Mouse (Mus musculus) right cerebral cortex, postnatal 10 days (tissue): ENCODE results near the gene Scfd2.

Experiments used
- DNase-seq, 2 experiments: peaks; one replicate each; pipeline ENCODE4 v3.0.0; 2021; ENCODE audit warnings: low spot score in 2 of 2

Scfd2 gene

DNA sequence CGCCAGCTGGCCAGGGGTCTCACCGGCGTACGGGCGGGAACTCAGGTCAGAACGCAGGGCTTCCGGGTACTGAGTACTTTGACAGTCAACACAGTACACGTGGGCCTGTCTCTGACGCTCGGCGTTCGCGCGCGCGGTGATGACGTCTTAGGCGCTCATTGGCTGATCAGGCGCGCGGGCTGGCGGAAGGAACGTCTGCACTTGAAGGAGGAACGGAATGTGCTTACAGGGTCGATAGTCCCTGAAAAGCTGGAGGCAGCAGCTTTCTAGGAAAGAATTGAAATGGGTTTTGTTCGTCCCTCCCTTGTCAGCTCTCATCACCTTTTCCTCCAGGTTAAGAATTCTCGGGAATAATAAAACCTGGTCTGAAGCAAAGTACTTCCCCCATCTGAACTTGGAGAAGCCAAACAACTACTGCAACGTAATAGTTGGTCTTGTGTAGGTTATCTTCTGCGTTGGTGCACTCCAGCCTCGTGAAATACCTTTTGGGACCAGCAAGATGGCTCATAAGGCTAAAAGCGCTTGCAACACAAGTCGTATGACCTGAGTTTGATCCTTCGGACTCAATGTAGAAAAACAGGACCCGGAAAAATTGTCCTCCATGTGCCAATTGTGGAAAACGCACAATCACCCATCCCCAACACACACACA lies at the start of gene Scfd2:
Scfd2 (minus strand) TSS at position 130 of the 651 bp plus-strand sequence.
- peak; percentile 98 to 99 for DNase-seq

DNA sequence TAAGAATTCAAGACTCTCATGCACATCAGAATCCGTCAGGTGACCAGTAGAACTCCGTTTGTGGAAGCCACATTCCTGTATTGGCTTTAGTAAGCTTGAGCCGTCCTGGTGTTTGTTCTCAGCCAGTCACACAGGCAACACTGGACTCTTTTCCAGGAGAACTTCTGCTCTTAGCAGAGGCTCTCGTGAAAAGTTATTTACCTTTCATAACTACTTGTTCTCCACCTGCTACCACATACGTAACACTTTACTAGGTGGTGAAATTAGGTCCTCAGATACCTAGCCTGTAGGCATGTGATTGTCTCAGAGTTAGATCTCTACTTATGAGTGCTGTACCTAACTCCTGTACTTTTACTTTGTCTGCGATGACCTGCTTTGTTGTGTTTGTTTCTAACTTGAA lies 40.2 kb upstream of the Scfd2 start:
- DNase-seq: no peak

- DNase-seq: no peak
Measured at GRCm38 (mm10) chr5:74561151-74561550, 29.6 kb upstream of the Scfd2 start.

- DNase-seq: peak; percentile 34 to 55
Measured at GRCm38 (mm10) chr5:74549566-74549965, 18.0 kb upstream of the Scfd2 start.

GRCm38 (mm10) chr5:74545606-74546005 lies 14.0 kb upstream of the Scfd2 start:
- no peak for DNase-seq

GRCm38 (mm10) chr5:74536180-74536947 lies 4.8 kb upstream of the Scfd2 start:
- no peak for DNase-seq

DNA sequence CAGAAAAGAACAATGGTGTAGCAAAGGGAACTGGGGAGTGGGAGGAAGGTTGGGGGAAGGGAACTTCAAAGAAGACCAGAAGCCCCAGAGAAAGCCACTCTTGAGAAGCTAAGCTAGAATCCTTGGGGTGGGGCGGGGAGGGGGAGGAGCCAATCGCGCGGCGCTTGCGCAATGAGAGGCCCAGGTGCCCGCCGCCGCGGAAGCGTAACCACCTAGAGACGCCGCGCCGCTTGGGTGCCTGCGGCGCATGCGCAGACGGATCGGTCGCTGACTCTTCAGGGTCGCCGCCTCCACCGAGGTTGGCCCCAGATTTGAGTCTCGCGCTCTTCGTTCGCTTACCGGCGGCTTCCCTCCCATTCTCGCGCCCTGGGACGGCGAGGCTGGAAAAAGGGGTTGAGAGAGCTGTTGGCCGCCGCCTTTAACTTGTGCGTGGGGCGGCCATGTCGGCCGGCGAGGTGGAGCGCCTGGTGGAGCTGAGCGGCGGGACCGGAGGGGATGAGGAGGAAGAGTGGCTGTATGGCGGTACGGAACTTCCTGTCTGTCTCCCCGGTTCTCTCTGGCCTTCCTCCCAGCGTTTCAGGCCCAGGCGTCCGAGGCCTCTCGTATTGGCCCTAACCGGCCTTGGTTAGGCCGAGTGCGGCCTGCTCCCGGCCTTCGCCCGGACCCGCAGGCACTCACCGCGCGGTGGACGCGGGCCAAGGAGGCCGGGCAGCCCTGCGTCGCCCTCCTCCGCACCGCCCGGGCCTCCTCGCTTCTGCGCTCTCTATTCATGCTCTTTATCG lies 3.9 kb upstream of the Scfd2 start, which contains the start of gene Fip1l1:
Fip1l1 (plus strand) TSS at position 210 of the 782 bp plus-strand sequence.
- DNase-seq: peak; percentile 95 to 96

- no peak for DNase-seq
Measured at GRCm38 (mm10) chr5:74530785-74531184, 774 bp downstream of the Scfd2 start.

GRCm38 (mm10) chr5:74527025-74527424 lies 4.5 kb downstream of the Scfd2 start:
- DNase-seq: no peak

- DNase-seq: peak; percentile 33 to 52
Measured at GRCm38 (mm10) chr5:74511686-74512085, 19.9 kb downstream of the Scfd2 start.

DNA sequence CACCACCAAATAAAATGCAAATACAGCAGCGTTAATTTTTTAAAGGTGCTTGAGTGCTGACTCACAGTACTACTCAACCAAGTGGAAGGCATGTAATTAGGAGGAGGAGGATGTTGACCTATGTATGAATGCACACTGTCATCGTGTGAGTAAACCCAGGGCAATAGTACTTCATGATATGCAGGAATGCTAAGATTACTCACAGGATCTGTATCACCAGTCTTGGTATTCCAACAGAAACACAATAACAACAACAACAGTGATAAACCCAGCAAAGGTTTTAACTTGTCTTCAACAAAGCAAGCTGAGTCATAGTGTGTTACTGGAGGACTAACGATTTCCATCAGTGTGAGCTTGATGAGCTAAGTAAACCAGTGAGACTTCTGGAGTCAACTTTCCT lies 38.9 kb downstream of the Scfd2 start:
- DNase-seq: no peak

GRCm38 (mm10) chr5:74484646-74485045 lies 46.9 kb downstream of the Scfd2 start:
- no peak for DNase-seq

GRCm38 (mm10) chr5:74482633-74483032 lies 48.9 kb downstream of the Scfd2 start:
- peak; percentile 40 to 65 for DNase-seq

GRCm38 (mm10) chr5:74482034-74482433 lies 49.5 kb downstream of the Scfd2 start:
- peak; percentile 38 for DNase-seq

DNA sequence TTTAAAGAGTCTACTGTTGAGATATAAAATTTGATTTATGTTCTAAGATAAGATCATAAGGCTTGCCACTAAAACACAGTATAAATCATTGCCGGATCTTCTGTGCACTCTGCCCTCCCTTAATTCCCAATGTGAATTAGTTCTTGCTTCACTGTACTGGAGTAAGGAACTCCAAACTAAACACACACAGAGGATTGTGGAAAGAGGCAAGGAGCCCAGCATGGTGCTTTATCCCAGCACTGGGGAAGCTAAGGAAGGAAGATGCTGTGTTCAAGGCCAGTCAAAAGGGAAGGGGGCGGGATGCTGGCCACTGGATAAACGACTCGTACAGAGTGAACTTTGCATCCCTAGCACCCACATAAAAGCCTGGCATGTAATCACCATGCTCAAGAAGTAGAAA lies 51.1 kb downstream of the Scfd2 start:
- no peak for DNase-seq

DNA sequence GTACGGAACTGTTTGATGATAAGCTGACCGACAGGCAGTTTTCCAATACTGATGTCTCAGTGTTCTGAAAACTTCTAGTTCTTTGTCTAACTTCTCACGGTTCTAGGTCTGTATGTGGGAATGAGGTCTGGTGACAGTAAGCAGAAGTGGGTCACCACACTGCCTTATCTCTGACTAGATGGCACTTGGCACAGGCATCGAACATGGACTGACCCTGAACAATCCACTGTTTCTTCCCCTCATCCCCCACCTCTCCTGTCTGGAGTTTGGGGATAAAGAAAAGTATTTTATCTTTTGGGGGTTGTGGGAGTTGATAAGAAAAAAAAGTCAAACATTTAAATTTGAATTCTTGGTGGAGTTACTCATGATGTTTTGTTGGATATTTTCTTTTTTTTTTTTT lies 51.6 kb downstream of the Scfd2 start:
- no peak for DNase-seq

DNA sequence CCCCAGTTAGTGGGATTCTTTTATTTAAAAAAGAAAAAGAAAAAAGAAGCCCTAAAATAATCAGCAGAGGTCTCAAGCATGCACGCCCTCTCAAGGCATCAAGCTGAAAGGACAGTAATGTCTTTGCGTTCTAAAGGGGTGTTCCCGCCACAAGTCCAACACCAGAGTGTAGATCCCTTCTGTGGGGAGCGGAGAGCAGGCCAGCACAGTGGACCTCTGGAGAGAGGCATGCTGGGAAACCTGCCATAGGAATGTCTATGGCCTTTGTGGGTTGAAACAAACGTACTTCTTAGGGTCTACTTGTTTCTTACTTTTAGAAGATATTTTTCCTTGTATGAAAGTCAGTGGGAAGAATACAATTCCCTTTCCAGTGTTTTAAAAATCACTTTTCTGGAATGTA lies 52.4 kb downstream of the Scfd2 start:
- DNase-seq: no peak

DNA sequence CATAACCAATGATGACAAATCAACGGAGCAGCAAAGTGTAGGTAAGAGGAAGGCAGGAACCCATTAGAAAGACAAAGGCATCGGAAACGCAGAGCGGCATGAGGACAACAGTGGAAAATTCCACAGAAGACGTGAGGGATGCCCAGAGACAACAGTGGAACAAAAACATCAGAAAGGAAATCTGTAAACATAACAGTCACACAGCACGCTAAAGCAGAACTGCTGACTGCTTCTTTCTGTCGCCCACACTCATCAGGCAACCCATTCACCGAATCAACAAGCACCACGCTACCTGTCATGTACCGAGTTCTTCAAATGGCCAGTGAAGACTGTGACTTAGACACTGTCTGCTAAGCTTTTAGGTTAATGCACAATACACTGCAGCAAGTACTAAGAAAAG lies 55.0 kb downstream of the Scfd2 start:
- DNase-seq: no peak

- DNase-seq: no peak
Measured at GRCm38 (mm10) chr5:74473117-74473516, 58.4 kb downstream of the Scfd2 start.

DNA sequence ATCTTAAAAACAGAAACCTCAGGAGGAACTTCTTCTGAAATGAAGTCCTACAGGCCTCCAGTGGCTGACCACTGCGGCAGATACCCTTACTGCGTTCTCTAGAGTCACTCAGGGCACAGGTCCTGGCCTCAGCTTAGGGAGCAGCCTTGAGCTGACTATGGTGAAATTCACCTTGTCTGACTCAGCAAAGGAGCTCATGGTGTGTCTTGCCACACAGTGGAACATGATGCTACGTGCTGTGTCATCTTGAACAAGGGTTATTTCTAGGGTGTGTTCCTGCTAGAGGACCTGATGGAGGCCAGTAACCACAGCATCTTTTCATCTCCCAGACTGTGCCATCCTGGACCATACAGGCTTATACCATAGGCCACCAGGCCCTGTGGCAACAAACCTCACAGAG lies 60.7 kb downstream of the Scfd2 start:
- DNase-seq: no peak

- DNase-seq: no peak
Measured at GRCm38 (mm10) chr5:74469620-74470019, 61.9 kb downstream of the Scfd2 start.

DNA sequence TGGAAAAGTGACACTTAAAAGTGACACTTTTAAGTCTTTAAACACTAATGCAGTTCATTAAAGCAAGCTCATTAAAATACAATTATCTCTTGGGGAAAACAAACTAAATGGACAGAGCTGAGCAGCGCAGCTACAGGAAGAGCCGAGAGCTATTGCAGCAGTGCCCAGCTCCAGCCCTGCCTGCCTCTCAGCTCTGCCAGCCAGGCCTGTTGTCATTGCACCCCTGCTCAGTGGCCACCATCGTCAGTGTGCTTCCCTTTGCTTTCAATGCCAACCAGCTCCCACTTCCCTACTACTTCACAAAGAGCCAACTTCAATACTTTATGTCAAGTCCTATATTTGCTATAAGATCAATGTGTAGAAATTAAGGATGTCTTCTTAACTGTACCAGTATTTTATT lies 63.8 kb downstream of the Scfd2 start:
- no peak for DNase-seq
